Mouse (Mus musculus): ENCODE measurements around the gene Zscan18. TPM values are rescaled to one million over a fixed set of nuclear protein-coding genes. Genes with fewer than 3 reads are reported as not detected.

Gene Zscan18
- total RNA-seq (2012; rRNA removed) (not detected in 2 replicates), polyA plus RNA-seq (2012; ENCODE audit: insufficient read depth in 1 of 2, insufficient read length in 2 of 2, low read depth in 1 of 2, low replicate concordance in 2 of 2, missing spikeins in 1 of 2) (under 1 TPM in 1 of 2 experiments, not detected in 1; 0.04 TPM)

GRCm38 (mm10) chr7:12802866-12803726 is at the start of gene Zscan18:
Gene Zscan18, minus strand, starts transcription at chr7:12803635.
- DNase-seq (ENCODE audit: low read depth, low spot score), result no peak
- H3K4me1 ChIP-seq (ENCODE audit: control insufficient read depth in 1 of 2, insufficient read depth in 2 of 2, low read length in 2 of 2), result no peaks in the 10 kb centered on the region
- TF ChIP-seq ZKSCAN1 (IDR thresholded peaks at IDR 0.05; ENCODE audit: low read depth, low read length) (no peak), JUND (IDR thresholded peaks at IDR 0.05; ENCODE audit: low read depth, low read length) (no peak), POLR2AphosphoS5 (IDR thresholded peaks at IDR 0.05; ENCODE audit: borderline replicate concordance, low read depth, low read length) (no peak), SIN3A (IDR thresholded peaks at IDR 0.05; ENCODE audit: low read length) (no peak), ZNF384 (IDR thresholded peaks at IDR 0.05; ENCODE audit: low read depth, low read length) (no peak), HCFC1 (IDR thresholded peaks at IDR 0.05; ENCODE audit: low read depth, low read length) (no peak), USF1 (IDR thresholded peaks at IDR 0.05; ENCODE audit: low read depth, low read length) (no peak), TAL1 (IDR thresholded peaks at IDR 0.05; ENCODE audit: low read length) (no peak), RCOR1 (IDR thresholded peaks at IDR 0.05; ENCODE audit: low read depth, low read length) (no peak), MAZ (IDR thresholded peaks at IDR 0.05; ENCODE audit: low read depth, low read length) (no peak), NELFE (IDR thresholded peaks at IDR 0.05; ENCODE audit: low read depth, low read length) (no peak), MXI1 (IDR thresholded peaks at IDR 0.05; ENCODE audit: low read depth, low read length) (no peak), TBP (IDR thresholded peaks at IDR 0.05; ENCODE audit: low read depth, low read length) (no peak)
- H3K4me3 ChIP-seq (ENCODE audit: control insufficient read depth in 1 of 2, insufficient read depth in 1 of 2, low read depth in 2 of 2, low read length in 2 of 2), result no peak within 1 kb of the TSS
- peaks cover 0 to 1% of the 10 kb centered on the region in 2 experiments; a peak in 2 of 4 replicates for H3K36me3 ChIP-seq (ENCODE audit: control insufficient read depth in 1 of 2, insufficient read depth in 2 of 2, low read length in 2 of 2)
- H3K79me2 ChIP-seq (ENCODE audit: control insufficient read depth, insufficient read depth, low read length, poor library complexity), result no peaks in the 10 kb centered on the region
- H3K27me3 ChIP-seq (ENCODE audit: control insufficient read depth in 1 of 2, insufficient read depth in 2 of 2, low read length in 2 of 2), result no peaks in the 10 kb centered on the region
- no peak within 1 kb of the TSS for H3K9ac ChIP-seq (ENCODE audit: control insufficient read depth, low read depth, low read length, poor library complexity, severe bottlenecking)
- H3K27ac ChIP-seq (ENCODE audit: control insufficient read depth, low read depth, low read length), result no peak within 1 kb of the TSS
- no peaks in the 10 kb centered on the region for H3K9me3 ChIP-seq (replicated peaks; ENCODE audit: insufficient read depth, low read length)

- no peaks in the 10 kb centered on the region for H3K27me3 ChIP-seq (ENCODE audit: control insufficient read depth in 1 of 2, insufficient read depth in 2 of 2, low read length in 2 of 2)
- peak overlapping the region; percentile 97 for H3K27ac ChIP-seq (ENCODE audit: control insufficient read depth, low read depth, low read length)
- H3K36me3 ChIP-seq (ENCODE audit: control insufficient read depth in 1 of 2, insufficient read depth in 2 of 2, low read length in 2 of 2), result peaks cover 8 to 20% of the 10 kb centered on the region in 2 experiments
- H3K79me2 ChIP-seq (ENCODE audit: control insufficient read depth, insufficient read depth, low read length, poor library complexity), result peaks cover 15% of the 10 kb centered on the region
- peak; percentile 59 for TF ChIP-seq ZNF384 (IDR thresholded peaks at IDR 0.05; ENCODE audit: low read depth, low read length)
- TF ChIP-seq MAFK (IDR thresholded peaks at IDR 0.05; ENCODE audit: borderline replicate concordance, low read depth, low read length), result no peak
- TF ChIP-seq BHLHE40 (IDR thresholded peaks at IDR 0.05; ENCODE audit: borderline replicate concordance, low read depth, low read length), result 0 out of 2 replicates have a peak, but pooled peaks have one; percentile 15
- no peak for TF ChIP-seq POLR2AphosphoS2 (IDR thresholded peaks at IDR 0.05; ENCODE audit: low read length)
- TF ChIP-seq TAL1 (IDR thresholded peaks at IDR 0.05; ENCODE audit: low read length), result no peak
- no peak for TF ChIP-seq ZC3H11A (IDR thresholded peaks at IDR 0.05; ENCODE audit: low read depth, low read length)
- TF ChIP-seq GABPA (IDR thresholded peaks at IDR 0.05; ENCODE audit: low read depth, low read length), result no peak
- no peak for TF ChIP-seq CTCF (IDR thresholded peaks at IDR 0.05 in 2 of 3, conservative IDR thresholded peaks at IDR 0.05 in 1 of 3; ENCODE audit: control insufficient read depth in 1 of 3, insufficient read depth in 1 of 3, low read depth in 2 of 3, low read length in 3 of 3, poor library complexity in 1 of 3, severe bottlenecking in 1 of 3)
- TF ChIP-seq ETS1 (IDR thresholded peaks at IDR 0.05; ENCODE audit: low read depth, low read length), result 0 out of 2 replicates have a peak, but pooled peaks have one; percentile 9
- TF ChIP-seq USF1 (IDR thresholded peaks at IDR 0.05; ENCODE audit: low read depth, low read length), result no peak
- TF ChIP-seq ZKSCAN1 (IDR thresholded peaks at IDR 0.05; ENCODE audit: low read depth, low read length), result no peak
- H3K9me3 ChIP-seq (replicated peaks; ENCODE audit: insufficient read depth, low read length), result no peaks in the 10 kb centered on the region
- 0 out of 4 replicates have a peak, but pooled peaks cover 0 to 2% of the 10 kb centered on the region in 2 experiments for H3K4me1 ChIP-seq (ENCODE audit: control insufficient read depth in 1 of 2, insufficient read depth in 2 of 2, low read length in 2 of 2)
- peak overlapping the region; percentile 68 to 95 for H3K4me3 ChIP-seq (ENCODE audit: control insufficient read depth in 1 of 2, insufficient read depth in 1 of 2, low read depth in 2 of 2, low read length in 2 of 2)
- peak; percentile 29 for DNase-seq (ENCODE audit: low read depth, low spot score)
- H3K9ac ChIP-seq (ENCODE audit: control insufficient read depth, low read depth, low read length, poor library complexity, severe bottlenecking), result peak overlapping the region; percentile 93
Observed at GRCm38 (mm10) chr7:12835779-12836178, 32.3 kb upstream of the Zscan18 start.

Data from MEL (cell line).